Mouse (Mus musculus) stomach, postnatal 0 days (tissue): ENCODE results near the gene Lpin2.

Experiments used
- CTCF ChIP-seq: IDR thresholded peaks from 2 replicates; pipeline ENCODE4 v1.5.1; 2016; ENCODE audit warnings: antibody characterized with exemption, low read depth, mild to moderate bottlenecking, moderate library complexity
- EP300 ChIP-seq: optimal IDR thresholded peaks from 2 replicates; pipeline ENCODE3; 2016; ENCODE audit warnings: antibody characterized with exemption

GRCm38 (mm10) chr17:71177336-71177735 lies 5.0 kb upstream of the Lpin2 start:
- TF ChIP-seq CTCF (no peak), EP300 (no peak)
